Mouse (Mus musculus) CH12.LX (cell line): ENCODE measurements around the gene Tmem132c.

Experiments used
- CHD2 ChIP-seq: IDR thresholded peaks from 2 replicates; pipeline ENCODE4 v1.6.1; 2011; ENCODE audit warnings: low read length, improper control_type of control experiment
- CTCF ChIP-seq, 2 experiments: IDR thresholded peaks in 1 of 2; conservative IDR thresholded peaks in 1 of 2; 2 replicates each; pipeline ENCODE4 v1.5.1; 2011 to 2012; ENCODE audit warnings: low read depth in 2 of 2, low read length in 2 of 2, improper control_type of control experiment in 1 of 2, inconsistent platforms in 1 of 2, mild to moderate bottlenecking in 1 of 2, moderate library complexity in 1 of 2
- ELF1 ChIP-seq: IDR thresholded peaks from 2 replicates; pipeline ENCODE4 v1.6.1; 2014; ENCODE audit warnings: low read depth, mild to moderate bottlenecking, inconsistent platforms, low read length, improper control_type of control experiment
- EP300 ChIP-seq: IDR thresholded peaks from 2 replicates; pipeline ENCODE4 v1.6.1; 2011; ENCODE audit warnings: low read length, improper control_type of control experiment
- ETS1 ChIP-seq: conservative IDR thresholded peaks from 2 replicates; pipeline ENCODE4 v1.6.1; 2012; ENCODE audit warnings: low read depth, mild to moderate bottlenecking, inconsistent platforms, low read length, improper control_type of control experiment, moderate library complexity
- MAFK ChIP-seq: IDR thresholded peaks from 2 replicates; pipeline ENCODE4 v1.6.1; 2011; ENCODE audit warnings: low read length, improper control_type of control experiment; ENCODE audit not compliant: insufficient replicate concordance
- POLR2A ChIP-seq: IDR thresholded peaks from 2 replicates; pipeline ENCODE4 v1.6.1; 2011; ENCODE audit warnings: low read depth, mild to moderate bottlenecking, improper control_type of control experiment, low read length
- POLR2AphosphoS2 ChIP-seq: IDR thresholded peaks from 2 replicates; pipeline ENCODE4 v1.6.1; 2011; ENCODE audit warnings: low read depth, low read length, improper control_type of control experiment
- RAD21 ChIP-seq: IDR thresholded peaks from 2 replicates; pipeline ENCODE4 v1.6.1; 2011; ENCODE audit warnings: low read depth, mild to moderate bottlenecking, low read length, improper control_type of control experiment, moderate library complexity
- SMC3 ChIP-seq: IDR thresholded peaks from 2 replicates; pipeline ENCODE4 v1.6.1; 2011; ENCODE audit warnings: low read depth, low read length, improper control_type of control experiment
- UBTF ChIP-seq: IDR thresholded peaks from 2 replicates; pipeline ENCODE4 v1.6.1; 2012; ENCODE audit warnings: low read depth, mild to moderate bottlenecking, inconsistent platforms, low read length, improper control_type of control experiment, moderate library complexity
- USF1 ChIP-seq: IDR thresholded peaks from 2 replicates; pipeline ENCODE4 v1.6.1; 2014; ENCODE audit warnings: low read depth, mild to moderate bottlenecking, inconsistent platforms, low read length, improper control_type of control experiment
- ZC3H11A ChIP-seq: IDR thresholded peaks from 2 replicates; pipeline ENCODE4 v1.6.1; 2012; ENCODE audit warnings: low read depth, mild to moderate bottlenecking, inconsistent platforms, low read length, improper control_type of control experiment
- ZMIZ1 ChIP-seq: IDR thresholded peaks from 2 replicates; pipeline ENCODE4 v1.6.1; 2012; ENCODE audit warnings: low read depth, mild to moderate bottlenecking, inconsistent platforms, low read length, improper control_type of control experiment

- TF ChIP-seq ELF1 (no peak), CTCF (conservative IDR thresholded peaks at IDR 0.05 in 1 of 2, IDR thresholded peaks at IDR 0.05 in 1 of 2; ENCODE audit: low read depth in 2 of 2, low read length in 2 of 2) (no peak), SMC3 (no peak), POLR2A (no peak), CHD2 (no peak), ETS1 (no peak), ZMIZ1 (no peak), POLR2AphosphoS2 (no peak), USF1 (no peak), EP300 (no peak), UBTF (no peak), MAFK (no peak), RAD21 (no peak), ZC3H11A (no peak)
Measured at GRCm38 (mm10) chr5:127299010-127299409, 57.4 kb downstream of the Tmem132c start.
